Mouse (Mus musculus) left cerebral cortex, adult 18-20 months (tissue): Measurements from ENCODE around the gene Srr. TPM values are rescaled to one million over a fixed set of nuclear protein-coding genes. Genes with fewer than 3 reads are reported as not detected.

Source experiments
- DNase-seq, 2 experiments: peaks; one replicate each; pipeline ENCODE4 v3.0.0; 2021 to 2022; ENCODE audit warnings: low spot score in 2 of 2, mixed read lengths in 1 of 2
- total RNA-seq, 2 experiments: library from RNA; stranded (reverse); gene quantifications; 2 replicates each; pipeline ENCODE4 v1.2.3; 2021

The Srr gene
- total RNA-seq, 2 experiments from 2014 or later: 78.6 to 83.2 TPM

- no peak for DNase-seq
These were observed 16.9 kb downstream of the Srr start for GRCm38 (mm10) chr11:74908618-74909399.

- no peak for DNase-seq
These were observed 17.9 kb downstream of the Srr start for GRCm38 (mm10) chr11:74907850-74908249.

GRCm38 (mm10) chr11:74902416-74902815 is 23.3 kb downstream of the Srr start:
- no peak for DNase-seq

- no peak for DNase-seq
These were observed 24.2 kb downstream of the Srr start for GRCm38 (mm10) chr11:74901555-74901954.

GRCm38 (mm10) chr11:74898517-74898827 is 27.3 kb downstream of the Srr start:
- DNase-seq: no peak

GRCm38 (mm10) chr11:74897678-74898516 is 27.9 kb downstream of the Srr start, which contains the start of gene Tsr1:
TSS of gene Tsr1 (plus strand) at chr11:74898071.
- peak; percentile 82 to 90 for DNase-seq

GRCm38 (mm10) chr11:74896901-74897677 is 28.7 kb downstream of the Srr start, which contains the start of gene Sgsm2:
TSS of gene Sgsm2 (minus strand) at chr11:74897060.
- peak; percentile 55 to 80 for DNase-seq

GRCm38 (mm10) chr11:74895980-74896900 is 29.5 kb downstream of the Srr start:
- peak; percentile 45 to 74 for DNase-seq

- no peak for DNase-seq
These were observed 31.1 kb downstream of the Srr start for GRCm38 (mm10) chr11:74894619-74895018.

- no peak for DNase-seq
These were observed 42.6 kb downstream of the Srr start for GRCm38 (mm10) chr11:74883098-74883497.

- DNase-seq: peak; percentile 64 to 76
These were observed 43.8 kb downstream of the Srr start for GRCm38 (mm10) chr11:74881979-74882378.

- no peak for DNase-seq
These were observed 44.7 kb downstream of the Srr start for GRCm38 (mm10) chr11:74880999-74881398.

GRCm38 (mm10) chr11:74876801-74877200 is 48.9 kb downstream of the Srr start:
- DNase-seq: peak in 1 of 2 experiments; percentile 42

- peak; percentile 43 to 57 for DNase-seq
These were observed 51.1 kb downstream of the Srr start for GRCm38 (mm10) chr11:74874630-74875029.

- DNase-seq: peak; percentile 60 to 72
These were observed 54.6 kb downstream of the Srr start for GRCm38 (mm10) chr11:74870991-74871622.

- DNase-seq: no peak
These were observed 55.2 kb downstream of the Srr start for GRCm38 (mm10) chr11:74870544-74870943.

- no peak for DNase-seq
These were observed 56.1 kb downstream of the Srr start for GRCm38 (mm10) chr11:74869603-74870002.

GRCm38 (mm10) chr11:74868046-74868760 is 57.5 kb downstream of the Srr start:
- no peak for DNase-seq

GRCm38 (mm10) chr11:74867181-74867580 is 58.6 kb downstream of the Srr start:
- no peak for DNase-seq
